Mouse (Mus musculus) ES-E14 (cell line): ENCODE data around the gene Dab1. TPM values are rescaled to one million over a fixed set of nuclear protein-coding genes. Genes with fewer than 3 reads are reported as not detected.

ENCODE experiments used
- DNase-seq: peaks from one replicate; pipeline ENCODE4 v3.0.0-alpha.2; 2013; ENCODE audit warnings: low read depth, low spot score
- H3K27ac ChIP-seq: 2 replicates; pipeline ENCODE4 v1.5.1; 2012; ENCODE audit warnings: low read depth, mild to moderate bottlenecking, low read length, moderate library complexity, mixed read lengths; ENCODE audit not compliant: poor library complexity, insufficient read depth, severe bottlenecking
- H3K36me3 ChIP-seq: 2 replicates; pipeline ENCODE4 v1.6.1; 2012; ENCODE audit warnings: mild to moderate bottlenecking, low read length, moderate library complexity, mixed read lengths; ENCODE audit not compliant: control insufficient read depth, poor library complexity, insufficient read depth, severe bottlenecking
- H3K4me1 ChIP-seq, 2 experiments: fragments of 150-350 bp in 1 of 2; sonication (generic) in 1 of 2; 2 replicates each; pipeline ENCODE4 v1.6.1; 2012; ENCODE audit warnings: low read length in 2 of 2, mild to moderate bottlenecking in 1 of 2, mixed read lengths in 1 of 2; ENCODE audit not compliant: control insufficient read depth in 2 of 2, insufficient read depth in 2 of 2, poor library complexity in 1 of 2
- H3K4me3 ChIP-seq, 2 experiments: fragments of 150-350 bp in 1 of 2; sonication (generic) in 1 of 2; 2 replicates each; pipeline ENCODE4 v1.5.1; 2012; ENCODE audit warnings: low read length in 2 of 2, low read depth in 1 of 2, mild to moderate bottlenecking in 1 of 2, mixed read lengths in 1 of 2; ENCODE audit not compliant: insufficient read depth in 1 of 2, poor library complexity in 1 of 2, severe bottlenecking in 1 of 2
- H3K9ac ChIP-seq: 2 replicates; pipeline ENCODE4 v1.6.1; 2012; ENCODE audit warnings: low read depth, mild to moderate bottlenecking, low read length, mixed read lengths; ENCODE audit not compliant: poor library complexity, insufficient read depth, severe bottlenecking
- H3K9me3 ChIP-seq: fragments of 150-350 bp; sonication (generic); 2 replicates; pipeline ENCODE4 v1.6.1; 2012; ENCODE audit warnings: low read depth, mild to moderate bottlenecking, low read length; ENCODE audit not compliant: control insufficient read depth, insufficient read depth
- CHD2 ChIP-seq: IDR thresholded peaks from 2 replicates; pipeline ENCODE4 v1.6.1; 2014; ENCODE audit warnings: mild to moderate bottlenecking, low read depth, low read length, inconsistent platforms
- HCFC1 ChIP-seq: IDR thresholded peaks from 2 replicates; pipeline ENCODE4 v1.6.1; 2012; ENCODE audit warnings: low read length, inconsistent platforms, borderline replicate concordance; ENCODE audit not compliant: insufficient read depth
- MAFK ChIP-seq: IDR thresholded peaks from 2 replicates; pipeline ENCODE4 v1.6.1; 2014; ENCODE audit warnings: mild to moderate bottlenecking, low read depth, low read length, inconsistent platforms; ENCODE audit not compliant: insufficient read depth
- ZC3H11A ChIP-seq: IDR thresholded peaks from 2 replicates; pipeline ENCODE4 v1.6.1; 2012; ENCODE audit warnings: low read depth, mild to moderate bottlenecking, inconsistent platforms, low read length, borderline replicate concordance
- ZNF384 ChIP-seq: IDR thresholded peaks from 2 replicates; pipeline ENCODE4 v1.6.1; 2012; ENCODE audit warnings: low read depth, low read length, inconsistent platforms
- in situ Hi-C, 2 experiments: fragments of 600-800 bp; cut with MboI; formaldehyde crosslinking; loops; one replicate each; pipeline ENCODE4 v1.15.1; 2025; ENCODE audit warnings: low sequenced_read_pairs in 2 of 2, inconsistent platforms in 1 of 2; ENCODE audit not compliant: unreplicated experiment in 2 of 2
- total RNA-seq: library from RNA; depleted of rRNA; stranded (reverse); fragments of 300-350 nt; gene quantifications from 2 replicates; pipeline ENCODE4 v1.2.3, GENCODE M21; 2012

Dab1 gene
- total RNA-seq, 1 experiment, result 7.9 TPM

GRCm38 (mm10) chr4:104716506-104716905 is 1097.3 kb downstream of the Dab1 start:
- Histone ChIP-seq H3K27ac (no peak overlapping the region), H3K4me3 (no peak overlapping the region), H3K36me3 (no peaks in the 10 kb centered on the region), H3K4me1 (no peaks in the 10 kb centered on the region), H3K9ac (no peak overlapping the region), H3K9me3 (no peaks in the 10 kb centered on the region)
- in situ Hi-C loops, result no loop called here
- no peak for DNase-seq
- no peak for TF ChIP-seq HCFC1
- no peak for TF ChIP-seq CHD2
- no peak for TF ChIP-seq ZNF384
- TF ChIP-seq MAFK, result no peak
- TF ChIP-seq ZC3H11A, result no peak

- H3K4me1 ChIP-seq, result no peaks in the 10 kb centered on the region
- H3K4me3 ChIP-seq, result no peak overlapping the region
- H3K27ac ChIP-seq, result no peak overlapping the region; the same call in 1 of the 2 replicates
- no peaks in the 10 kb centered on the region for H3K9me3 ChIP-seq
- H3K36me3 ChIP-seq, result no peaks in the 10 kb centered on the region
- no peak for DNase-seq
- no peak for TF ChIP-seq MAFK
- TF ChIP-seq ZC3H11A, result no peak
- no peak for TF ChIP-seq CHD2
- TF ChIP-seq HCFC1, result no peak
- no peak for TF ChIP-seq ZNF384
- in situ Hi-C loops, result no loop called here
- H3K9ac ChIP-seq, result no peak overlapping the region
Observed at GRCm38 (mm10) chr4:104718973-104719795, 1100.0 kb downstream of the Dab1 start.

GRCm38 (mm10) chr4:104723527-104724045 is 1104.4 kb downstream of the Dab1 start:
- H3K4me1 ChIP-seq, result no peaks in the 10 kb centered on the region
- H3K27ac ChIP-seq, result no peak overlapping the region
- no peaks in the 10 kb centered on the region; the same call in 1 of the 2 replicates for H3K36me3 ChIP-seq
- no peaks in the 10 kb centered on the region for H3K9me3 ChIP-seq
- in situ Hi-C loops, result no loop called here
- no peak overlapping the region for H3K4me3 ChIP-seq
- TF ChIP-seq MAFK, result no peak
- H3K9ac ChIP-seq, result no peak overlapping the region
- no peak for DNase-seq

- H3K4me3 ChIP-seq, result no peak overlapping the region
- no peaks in the 10 kb centered on the region for H3K9me3 ChIP-seq
- in situ Hi-C loops, result no loop called here
- TF ChIP-seq MAFK, result no peak
- no peaks in the 10 kb centered on the region for H3K4me1 ChIP-seq
- H3K9ac ChIP-seq, result no peak overlapping the region
- H3K36me3 ChIP-seq, result no peaks in the 10 kb centered on the region; the same call in 1 of the 2 replicates
- DNase-seq, result no peak
- H3K27ac ChIP-seq, result no peak overlapping the region
Observed at GRCm38 (mm10) chr4:104724258-104724657, 1105.1 kb downstream of the Dab1 start.

- no peaks in the 10 kb centered on the region for H3K9me3 ChIP-seq
- H3K9ac ChIP-seq, result no peak overlapping the region
Observed at GRCm38 (mm10) chr4:104725673-104726072, 1106.5 kb downstream of the Dab1 start.

More at GRCm38 (mm10) chr4:104725673-104726072, 1106.5 kb downstream of the Dab1 start:
- DNase-seq, result peak; percentile 43
- no peak for TF ChIP-seq ZNF384
- no peak for TF ChIP-seq HCFC1
- no peak for TF ChIP-seq MAFK
- no peak for TF ChIP-seq CHD2
- TF ChIP-seq ZC3H11A, result no peak
- in situ Hi-C loops, result no loop called here
- no peak overlapping the region for H3K27ac ChIP-seq
- H3K4me3 ChIP-seq, result no peak overlapping the region
- no peaks in the 10 kb centered on the region; the same call in 1 of the 2 replicates for H3K36me3 ChIP-seq
- no peaks in the 10 kb centered on the region for H3K4me1 ChIP-seq
